Mouse (Mus musculus) hindbrain, postnatal 0 days (tissue): ENCODE measurements around the gene Itpr1. TPM values are rescaled to one million over a fixed set of nuclear protein-coding genes. Genes with fewer than 3 reads are reported as not detected.

Experiments
- ATAC-seq: fragments of 200-750 bp; cut with Nextera tagmentation; 2 replicates; pipeline ENCODE4 v1.8.0; 2017; ENCODE audit warnings: mild to moderate bottlenecking, moderate TSS enrichment, moderate library complexity
- DNase-seq: peaks from one replicate; pipeline ENCODE4 v3.0.0-alpha.2; 2015; ENCODE audit warnings: low spot score
- H3K27ac ChIP-seq: fragments of 300-500 bp; sonication (generic); 2 replicates; pipeline ENCODE4 v1.5.1; 2014; ENCODE audit warnings: mild to moderate bottlenecking
- H3K27me3 ChIP-seq: fragments of 300-500 bp; sonication (generic); 2 replicates; pipeline ENCODE4 v1.6.1; 2014; ENCODE audit warnings: low read length, mixed read lengths; ENCODE audit not compliant: insufficient read depth
- H3K36me3 ChIP-seq: fragments of 300-500 bp; sonication (generic); 2 replicates; pipeline ENCODE4 v1.6.1; 2014; ENCODE audit warnings: low read length, mixed read lengths; ENCODE audit not compliant: insufficient read depth
- H3K4me1 ChIP-seq: fragments of 300-500 bp; sonication (generic); 2 replicates; pipeline ENCODE4 v1.6.1; 2014; ENCODE audit warnings: antibody characterized with exemption, low read length, mixed read lengths; ENCODE audit not compliant: insufficient read depth
- H3K4me2 ChIP-seq: fragments of 300-500 bp; sonication (generic); 2 replicates; pipeline ENCODE4 v1.6.1; 2014; ENCODE audit warnings: low read depth, mild to moderate bottlenecking, low read length, moderate library complexity, mixed read lengths
- H3K4me3 ChIP-seq: fragments of 300-500 bp; sonication (generic); 2 replicates; pipeline ENCODE4 v1.5.1; 2014; ENCODE audit warnings: low read length
- H3K9ac ChIP-seq: fragments of 300-500 bp; sonication (generic); replicated peaks from 2 replicates; pipeline ENCODE4 v1.6.1; 2014; ENCODE audit warnings: mild to moderate bottlenecking, low read length, moderate library complexity, mixed read lengths
- H3K9me3 ChIP-seq: fragments of 300-500 bp; sonication (generic); 2 replicates; pipeline ENCODE4 v1.6.1; 2016; ENCODE audit warnings: low read length, mixed read lengths
- CTCF ChIP-seq: IDR thresholded peaks from 2 replicates; pipeline ENCODE4 v1.5.1; 2016; ENCODE audit warnings: antibody characterized with exemption, control low read depth, low read depth
- WGBS: fragments of 180-500 bp; shearing (Covaris S2); extraction: QIAGEN DNeasy Blood & Tissue Kit; methylation state at CpG from one replicate; pipeline ENCODE4 v1.1.7; 2014; 5-methylcytosine and 5-hydroxymethylcytosine counted together
- polyA plus RNA-seq: library from polyadenylated mRNA; unstranded; fragments of >200 nt; fragmentation: Nextera tagmentation; extraction: Ambion mirVana; gene quantifications from 2 replicates; pipeline ENCODE4 v1.2.1, GENCODE M21; 2015
- total RNA-seq: library from RNA; depleted of rRNA; stranded (reverse); fragments of >200 nt; gene quantifications from 2 replicates; pipeline ENCODE4 v1.2.3, GENCODE M21; 2014

The Itpr1 gene
- total and polyA plus RNA-seq, 2 experiments from 2014 or later: 7.2 to 47.1 TPM

GRCm38 (mm10) chr6:108411201-108411600 is 198.3 kb downstream of the Itpr1 start:
- DNase-seq (no peak), ATAC-seq (no peak)
- WGBS: 79% methylated on average over 4 of the region's 4 CpGs

GRCm38 (mm10) chr6:108413006-108413405 is 200.1 kb downstream of the Itpr1 start:
- no peak overlapping the region for H3K9ac ChIP-seq
- ATAC-seq: no peak
- TF ChIP-seq CTCF: no peak
- H3K36me3 ChIP-seq: no peaks in the 10 kb centered on the region
- H3K27ac ChIP-seq: no peak overlapping the region
- H3K9me3 ChIP-seq: no peaks in the 10 kb centered on the region
- WGBS: 90% methylated on average over 8 of the region's 8 CpGs
- H3K4me1 ChIP-seq: no peaks in the 10 kb centered on the region
- H3K27me3 ChIP-seq: no peaks in the 10 kb centered on the region
- H3K4me2 ChIP-seq: no peak overlapping the region
- DNase-seq: no peak
- H3K4me3 ChIP-seq: no peak overlapping the region

More at GRCm38 (mm10) chr6:108411201-108411600, 198.3 kb downstream of the Itpr1 start:
- TF ChIP-seq CTCF: no peak
- H3K4me2 ChIP-seq: no peak overlapping the region
- H3K4me1 ChIP-seq: no peaks in the 10 kb centered on the region
- H3K9me3 ChIP-seq: no peaks in the 10 kb centered on the region
- no peaks in the 10 kb centered on the region for H3K27me3 ChIP-seq
- H3K27ac ChIP-seq: no peak overlapping the region
- no peak overlapping the region for H3K9ac ChIP-seq
- H3K4me3 ChIP-seq: no peak overlapping the region
- H3K36me3 ChIP-seq: no peaks in the 10 kb centered on the region

GRCm38 (mm10) chr6:108413593-108413992 is 200.7 kb downstream of the Itpr1 start:
- H3K4me1 ChIP-seq: no peaks in the 10 kb centered on the region
- TF ChIP-seq CTCF: no peak
- no peak overlapping the region for H3K4me2 ChIP-seq
- no peak for DNase-seq
- no peaks in the 10 kb centered on the region for H3K27me3 ChIP-seq
- H3K4me3 ChIP-seq: no peak overlapping the region
- no peak for ATAC-seq
- H3K9ac ChIP-seq: no peak overlapping the region
- 94% methylated on average over 9 of the region's 9 CpGs for WGBS
- H3K36me3 ChIP-seq: no peaks in the 10 kb centered on the region
- no peaks in the 10 kb centered on the region for H3K9me3 ChIP-seq
- H3K27ac ChIP-seq: no peak overlapping the region

- no peak for TF ChIP-seq CTCF
- Histone ChIP-seq H3K4me2 (no peak overlapping the region), H3K9me3 (no peaks in the 10 kb centered on the region), H3K27ac (no peak overlapping the region), H3K4me1 (no peaks in the 10 kb centered on the region), H3K4me3 (no peak overlapping the region), H3K9ac (no peak overlapping the region), H3K27me3 (no peaks in the 10 kb centered on the region), H3K36me3 (no peaks in the 10 kb centered on the region)
- 90% methylated on average over 4 of the region's 4 CpGs for WGBS
- DNase-seq (no peak), ATAC-seq (no peak)
Observed at GRCm38 (mm10) chr6:108415847-108416246, 203.0 kb downstream of the Itpr1 start.

GRCm38 (mm10) chr6:108417508-108417907 is 204.6 kb downstream of the Itpr1 start:
- Histone ChIP-seq H3K4me3 (no peak overlapping the region), H3K9me3 (no peaks in the 10 kb centered on the region), H3K4me1 (no peaks in the 10 kb centered on the region), H3K27ac (no peak overlapping the region), H3K36me3 (no peaks in the 10 kb centered on the region), H3K27me3 (no peaks in the 10 kb centered on the region), H3K4me2 (no peak overlapping the region), H3K9ac (no peak overlapping the region)
- 27% methylated on average over 8 of the region's 8 CpGs for WGBS
- ATAC-seq (peak; percentile 89), DNase-seq (peak; percentile 84)
- peak; percentile 98 for TF ChIP-seq CTCF

- no peak overlapping the region for H3K9ac ChIP-seq
- H3K27ac ChIP-seq: no peak overlapping the region
- H3K4me2 ChIP-seq: no peak overlapping the region
- no peaks in the 10 kb centered on the region for H3K9me3 ChIP-seq
- no peaks in the 10 kb centered on the region for H3K4me1 ChIP-seq
- H3K27me3 ChIP-seq: no peaks in the 10 kb centered on the region
- no peak for TF ChIP-seq CTCF
- no peak for ATAC-seq
- H3K36me3 ChIP-seq: no peaks in the 10 kb centered on the region
- no peak for DNase-seq
- 96% methylated on average over 7 of the region's 7 CpGs for WGBS
- no peak overlapping the region for H3K4me3 ChIP-seq
Observed at GRCm38 (mm10) chr6:108418218-108418617, 205.3 kb downstream of the Itpr1 start.

- no peaks in the 10 kb centered on the region for H3K9me3 ChIP-seq
- no peaks in the 10 kb centered on the region for H3K36me3 ChIP-seq
- no peak overlapping the region for H3K27ac ChIP-seq
- DNase-seq (peak; percentile 37), ATAC-seq (peak; percentile 54; the same call in 1 of the 2 replicates)
- H3K9ac ChIP-seq: no peak overlapping the region
- H3K4me1 ChIP-seq: peaks cover 5% of the 10 kb centered on the region; the same call in 1 of the 2 replicates
- H3K4me2 ChIP-seq: no peak overlapping the region
- TF ChIP-seq CTCF: no peak
- no peak overlapping the region for H3K4me3 ChIP-seq
- no peaks in the 10 kb centered on the region for H3K27me3 ChIP-seq
- 37% methylated on average over 9 of the region's 9 CpGs for WGBS
Observed at GRCm38 (mm10) chr6:108424749-108425584, 212.1 kb downstream of the Itpr1 start.
